Mouse (Mus musculus) CH12.LX (cell line): Measurements from ENCODE around the gene Anp32b. TPM values are rescaled to one million over a fixed set of nuclear protein-coding genes. Genes with fewer than 3 reads are reported as not detected.

Experiments used
- DNase-seq: peaks from one replicate; pipeline ENCODE4 v3.0.0-alpha.2; 2013; ENCODE audit errors: extremely low read depth
- H3K27ac ChIP-seq: 2 replicates; pipeline ENCODE4 v1.5.1; 2012; ENCODE audit warnings: low read depth, mild to moderate bottlenecking, control low read depth, moderate library complexity; ENCODE audit not compliant: insufficient read depth
- H3K27me3 ChIP-seq: replicated peaks from 2 replicates; pipeline ENCODE3; 2012; ENCODE audit warnings: inconsistent platforms
- H3K36me3 ChIP-seq, 2 experiments: replicated peaks in 1 of 2; 2 replicates each; pipeline versions ENCODE3 to v1.6.1; 2012; ENCODE audit warnings: inconsistent platforms in 1 of 2, low read length in 1 of 2, mild to moderate bottlenecking in 1 of 2, mixed read lengths in 1 of 2, moderate library complexity in 1 of 2; ENCODE audit not compliant: control insufficient read depth in 1 of 2, insufficient read depth in 1 of 2
- H3K4me1 ChIP-seq, 2 experiments: 2 replicates each; pipeline ENCODE4 v1.6.1; 2012; ENCODE audit warnings: inconsistent platforms in 1 of 2, moderate library complexity in 1 of 2; ENCODE audit not compliant: insufficient read depth in 2 of 2, control insufficient read depth in 1 of 2
- H3K4me2 ChIP-seq: 2 replicates; pipeline ENCODE4 v1.6.1; 2012; ENCODE audit warnings: low read depth, mild to moderate bottlenecking, control low read depth; ENCODE audit not compliant: poor library complexity, insufficient read depth, severe bottlenecking
- H3K4me3 ChIP-seq, 3 experiments: fragments of 150-350 bp in 1 of 3; sonication (generic) in 1 of 3; replicated peaks in 1 of 3; 2 replicates each; pipeline versions ENCODE3 to v1.5.1; 2011 to 2012; ENCODE audit warnings: low read depth in 2 of 3, low read length in 2 of 3, mild to moderate bottlenecking in 2 of 3, moderate library complexity in 2 of 3, control low read depth in 1 of 3, improper control_type of control experiment in 1 of 3, inconsistent platforms in 1 of 3, mixed read lengths in 1 of 3; ENCODE audit not compliant: poor library complexity in 1 of 3
- H3K79me2 ChIP-seq: replicated peaks from 2 replicates; pipeline ENCODE4 v1.6.1; 2012; ENCODE audit warnings: mild to moderate bottlenecking, moderate library complexity; ENCODE audit not compliant: control insufficient read depth, poor library complexity, insufficient read depth, severe bottlenecking; ENCODE audit errors: extremely low read depth
- H3K9ac ChIP-seq: 2 replicates; pipeline ENCODE4 v1.6.1; 2012; ENCODE audit warnings: low read depth, mild to moderate bottlenecking, control low read depth, moderate library complexity; ENCODE audit not compliant: insufficient read depth
- H3K9me3 ChIP-seq: replicated peaks from 2 replicates; pipeline ENCODE3; 2012; ENCODE audit warnings: low read length, inconsistent platforms, mixed read lengths
- BHLHE40 ChIP-seq: IDR thresholded peaks from 2 replicates; pipeline ENCODE4 v1.6.1; 2011; ENCODE audit warnings: mild to moderate bottlenecking, low read depth, low read length, improper control_type of control experiment
- CHD1 ChIP-seq: IDR thresholded peaks from 2 replicates; pipeline ENCODE4 v1.6.1; 2012; ENCODE audit warnings: low read depth, low read length, improper control_type of control experiment, inconsistent platforms
- CHD2 ChIP-seq: IDR thresholded peaks from 2 replicates; pipeline ENCODE4 v1.6.1; 2011; ENCODE audit warnings: low read length, improper control_type of control experiment
- CTCF ChIP-seq, 2 experiments: IDR thresholded peaks in 1 of 2; conservative IDR thresholded peaks in 1 of 2; 2 replicates each; pipeline ENCODE4 v1.5.1; 2011 to 2012; ENCODE audit warnings: low read depth in 2 of 2, low read length in 2 of 2, improper control_type of control experiment in 1 of 2, inconsistent platforms in 1 of 2, mild to moderate bottlenecking in 1 of 2, moderate library complexity in 1 of 2
- ELF1 ChIP-seq: IDR thresholded peaks from 2 replicates; pipeline ENCODE4 v1.6.1; 2014; ENCODE audit warnings: low read depth, mild to moderate bottlenecking, inconsistent platforms, low read length, improper control_type of control experiment
- ETS1 ChIP-seq: conservative IDR thresholded peaks from 2 replicates; pipeline ENCODE4 v1.6.1; 2012; ENCODE audit warnings: low read depth, mild to moderate bottlenecking, inconsistent platforms, low read length, improper control_type of control experiment, moderate library complexity
- GABPA ChIP-seq: IDR thresholded peaks from 2 replicates; pipeline ENCODE4 v1.6.1; 2012; ENCODE audit warnings: low read depth, low read length, improper control_type of control experiment, inconsistent platforms; ENCODE audit not compliant: insufficient replicate concordance
- IRF4 ChIP-seq: IDR thresholded peaks from 2 replicates; pipeline ENCODE4 v1.6.1; 2014; ENCODE audit warnings: low read depth, mild to moderate bottlenecking, inconsistent platforms, low read length, improper control_type of control experiment
- JUN ChIP-seq: IDR thresholded peaks from 2 replicates; pipeline ENCODE4 v1.6.1; 2011; ENCODE audit warnings: low read depth, mild to moderate bottlenecking, low read length, improper control_type of control experiment, moderate library complexity; ENCODE audit not compliant: insufficient read depth
- JUND ChIP-seq: conservative IDR thresholded peaks from 2 replicates; pipeline ENCODE4 v1.6.1; 2011; ENCODE audit warnings: low read depth, low read length, improper control_type of control experiment
- KAT2A ChIP-seq: IDR thresholded peaks from 2 replicates; pipeline ENCODE4 v1.6.1; 2012; ENCODE audit warnings: low read length, improper control_type of control experiment, inconsistent platforms; ENCODE audit not compliant: insufficient replicate concordance
- MAFK ChIP-seq: IDR thresholded peaks from 2 replicates; pipeline ENCODE4 v1.6.1; 2011; ENCODE audit warnings: low read length, improper control_type of control experiment; ENCODE audit not compliant: insufficient replicate concordance
- MAX ChIP-seq: IDR thresholded peaks from 2 replicates; pipeline ENCODE4 v1.6.1; 2011; ENCODE audit warnings: low read length, improper control_type of control experiment
- MAZ ChIP-seq: IDR thresholded peaks from 2 replicates; pipeline ENCODE4 v1.6.1; 2012; ENCODE audit warnings: low read depth, mild to moderate bottlenecking, inconsistent platforms, low read length, improper control_type of control experiment, moderate library complexity
- MXI1 ChIP-seq: IDR thresholded peaks from 2 replicates; pipeline ENCODE4 v1.6.1; 2011; ENCODE audit warnings: mild to moderate bottlenecking, low read depth, low read length, improper control_type of control experiment
- MYC ChIP-seq: IDR thresholded peaks from 2 replicates; pipeline ENCODE4 v1.6.1; 2011; ENCODE audit warnings: low read depth, mild to moderate bottlenecking, improper control_type of control experiment, low read length
- NELFE ChIP-seq: IDR thresholded peaks from 2 replicates; pipeline ENCODE4 v1.6.1; 2011; ENCODE audit warnings: low read depth, low read length, improper control_type of control experiment
- POLR2A ChIP-seq: IDR thresholded peaks from 2 replicates; pipeline ENCODE4 v1.6.1; 2011; ENCODE audit warnings: low read depth, mild to moderate bottlenecking, improper control_type of control experiment, low read length
- POLR2AphosphoS2 ChIP-seq: IDR thresholded peaks from 2 replicates; pipeline ENCODE4 v1.6.1; 2011; ENCODE audit warnings: low read depth, low read length, improper control_type of control experiment
- RAD21 ChIP-seq: IDR thresholded peaks from 2 replicates; pipeline ENCODE4 v1.6.1; 2011; ENCODE audit warnings: low read depth, mild to moderate bottlenecking, low read length, improper control_type of control experiment, moderate library complexity
- RCOR1 ChIP-seq: conservative IDR thresholded peaks from 2 replicates; pipeline ENCODE4 v1.6.1; 2012; ENCODE audit warnings: low read depth, mild to moderate bottlenecking, inconsistent platforms, low read length, improper control_type of control experiment
- SIN3A ChIP-seq: IDR thresholded peaks from 2 replicates; pipeline ENCODE4 v1.6.1; 2012; ENCODE audit warnings: low read length, improper control_type of control experiment, inconsistent platforms
- SMC3 ChIP-seq: IDR thresholded peaks from 2 replicates; pipeline ENCODE4 v1.6.1; 2011; ENCODE audit warnings: low read depth, low read length, improper control_type of control experiment
- TBP ChIP-seq: conservative IDR thresholded peaks from 2 replicates; pipeline ENCODE4 v1.6.1; 2011; ENCODE audit warnings: low read depth, low read length, improper control_type of control experiment
- TCF12 ChIP-seq: IDR thresholded peaks from 2 replicates; pipeline ENCODE4 v1.6.1; 2014; ENCODE audit warnings: low read depth, mild to moderate bottlenecking, inconsistent platforms, low read length, improper control_type of control experiment
- UBTF ChIP-seq: IDR thresholded peaks from 2 replicates; pipeline ENCODE4 v1.6.1; 2012; ENCODE audit warnings: low read depth, mild to moderate bottlenecking, inconsistent platforms, low read length, improper control_type of control experiment, moderate library complexity
- USF2 ChIP-seq: conservative IDR thresholded peaks from 2 replicates; pipeline ENCODE4 v1.6.1; 2011; ENCODE audit warnings: low read depth, low read length, improper control_type of control experiment
- ZKSCAN1 ChIP-seq: IDR thresholded peaks from 2 replicates; pipeline ENCODE4 v1.6.1; 2012; ENCODE audit warnings: low read depth, inconsistent platforms, low read length, improper control_type of control experiment, borderline replicate concordance
- dilution Hi-C: fragments of 300-500 bp; cut with MboI; formaldehyde crosslinking; loops from 2 replicates; pipeline ENCODE4 v1.14.3; 2020; ENCODE audit warnings: low sequenced_read_pairs; ENCODE audit not compliant: extremely low pct_unique_long_range_greater_than_20kb, extremely low pct_ligation_motif_present
- in situ Hi-C: fragments of 300-500 bp; cut with MboI; formaldehyde crosslinking; loops from 3 replicates; pipeline ENCODE4 v1.14.3; 2019; ENCODE audit warnings: low sequenced_read_pairs, low pct_ligation_motif_present, low pct_unique_long_range_greater_than_20kb, mixed read lengths
- polyA plus RNA-seq: library from polyadenylated mRNA; unstranded; fragments of >175 nt; gene quantifications from 2 replicates; pipeline ENCODE4 v1.2.1, GENCODE M21; 2012; ENCODE audit warnings: low read depth; ENCODE audit not compliant: insufficient read length
- total RNA-seq, 2 experiments: library from RNA; depleted of rRNA; stranded (reverse); fragments of 300-350 nt in 1 of 2; fragments of >200 nt in 1 of 2; gene quantifications; 2 replicates each; pipeline ENCODE4 v1.2.3; 2012 to 2014

The Anp32b gene
- total and polyA plus RNA-seq, 3 experiments, result 29.4 to 864 (median 37.5) TPM

DNA sequence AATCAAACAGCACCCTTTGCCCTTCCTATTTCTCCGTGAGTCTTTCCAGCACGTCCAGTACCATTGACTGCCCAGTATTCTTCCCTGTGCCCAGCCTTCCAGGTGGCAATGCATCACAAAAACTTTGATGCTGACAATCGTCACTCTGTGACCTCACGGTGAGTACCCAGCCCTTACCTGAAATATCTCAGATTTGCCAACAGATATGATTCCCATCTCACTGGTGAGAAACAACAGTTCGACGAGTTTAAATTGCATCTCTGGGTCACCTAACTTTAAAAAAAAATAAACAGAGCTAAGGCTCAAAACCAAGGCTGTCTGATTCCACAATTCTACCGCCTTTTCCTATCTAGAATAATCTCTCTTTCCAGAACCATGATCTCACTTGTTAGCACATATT is 37.3 kb upstream of the Anp32b start, which contains the start of gene Hemgn:
Gene Hemgn, minus strand, starts transcription at position 101 of the 400 bp plus-strand sequence.
- no peak within 1 kb of the TSS for H3K4me2 ChIP-seq
- DNase-seq, result no peak
- in situ Hi-C loops (no loop called here), dilution Hi-C loops (no loop called here)
- H3K36me3 ChIP-seq, result no peaks in the 10 kb centered on the region
- TF ChIP-seq CTCF (conservative IDR thresholded peaks at IDR 0.05 in 1 of 2, IDR thresholded peaks at IDR 0.05 in 1 of 2; ENCODE audit: low read depth in 2 of 2, low read length in 2 of 2) (no peak), ZKSCAN1 (no peak), CHD2 (no peak), MAX (no peak), TCF12 (no peak), SIN3A (no peak), KAT2A (no peak), MAZ (no peak), MXI1 (no peak), MYC (no peak), TBP (no peak), MAFK (no peak), ELF1 (no peak), ETS1 (no peak), JUND (no peak)
- H3K4me1 ChIP-seq, result peaks cover 7 to 22% of the 10 kb centered on the region in 2 experiments
- H3K9me3 ChIP-seq, result peaks cover 3% of the 10 kb centered on the region
- no peak within 1 kb of the TSS for H3K4me3 ChIP-seq
- no peaks in the 10 kb centered on the region for H3K27me3 ChIP-seq
- H3K27ac ChIP-seq, result no peak within 1 kb of the TSS
- no peak within 1 kb of the TSS for H3K9ac ChIP-seq
- no peaks in the 10 kb centered on the region for H3K79me2 ChIP-seq

DNA sequence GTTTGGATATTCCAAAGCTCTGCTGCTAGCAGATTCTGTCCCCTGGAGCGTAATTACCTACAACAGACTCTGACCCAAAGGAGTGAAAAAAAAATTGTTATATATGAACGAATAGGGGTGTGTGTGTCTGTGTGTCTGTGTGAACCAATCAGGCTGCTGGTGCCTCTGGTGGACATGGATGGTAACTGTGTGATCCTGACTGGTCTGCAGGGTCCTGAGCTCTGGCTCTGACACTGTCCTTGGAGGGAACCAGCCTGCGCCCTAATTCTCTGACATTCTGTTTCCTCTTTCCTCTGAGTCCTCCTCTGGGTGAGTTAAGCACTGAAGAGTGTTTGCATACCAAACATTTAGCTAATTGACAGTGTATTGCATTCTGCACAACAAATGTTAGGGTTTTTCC is 33.2 kb upstream of the Anp32b start:
- dilution Hi-C loops, result no loop called here

More for the DNA sequence above, 33.2 kb upstream of the Anp32b start:
- Histone ChIP-seq H3K4me1 (peaks cover 0 to 17% of the 10 kb centered on the region in 2 experiments; a peak in 2 of 4 replicates), H3K4me3 (no peak overlapping the region), H3K27me3 (no peaks in the 10 kb centered on the region), H3K36me3 (no peaks in the 10 kb centered on the region), H3K9ac (no peak overlapping the region), H3K4me2 (no peak overlapping the region), H3K79me2 (no peaks in the 10 kb centered on the region), H3K27ac (no peak overlapping the region), H3K9me3 (no peaks in the 10 kb centered on the region)
- DNase-seq, result peak; percentile 17
- TF ChIP-seq BHLHE40 (no peak), MAZ (no peak), SIN3A (no peak), USF2 (no peak), TBP (no peak), RCOR1 (no peak), RAD21 (peak; percentile 11), MXI1 (no peak), POLR2A (no peak), GABPA (no peak), IRF4 (no peak), CTCF (conservative IDR thresholded peaks at IDR 0.05 in 1 of 2, IDR thresholded peaks at IDR 0.05 in 1 of 2; ENCODE audit: low read depth in 2 of 2, low read length in 2 of 2) (peak in 1 of 2 experiments; percentile 47; a peak in 2 of 4 replicates), SMC3 (peak; percentile 25), CHD1 (no peak), JUN (no peak), NELFE (no peak), UBTF (no peak), POLR2AphosphoS2 (no peak), ZKSCAN1 (no peak)
- in situ Hi-C loops, result no loop called here
